Mouse (Mus musculus) kidney, postnatal 36 days (tissue): ENCODE measurements around the gene Zic5.

Source experiments
- DNase-seq, 2 experiments: peaks; one replicate each; pipeline ENCODE4 v3.0.0; 2021 to 2022; ENCODE audit warnings: mixed read lengths in 2 of 2

Zic5 gene

GRCm38 (mm10) chr14:122427204-122427560, 38.3 kb downstream of the Zic5 start:
- DNase-seq: no peak

- no peak for DNase-seq
These were observed 38.8 kb downstream of the Zic5 start for GRCm38 (mm10) chr14:122426529-122427203.

- no peak for DNase-seq
These were observed 41.0 kb downstream of the Zic5 start for GRCm38 (mm10) chr14:122424441-122424840.

- DNase-seq: no peak
These were observed 49.2 kb downstream of the Zic5 start for GRCm38 (mm10) chr14:122416166-122416771.

- DNase-seq: no peak
These were observed 50.7 kb downstream of the Zic5 start for GRCm38 (mm10) chr14:122414786-122415185.

GRCm38 (mm10) chr14:122413542-122413928, 51.9 kb downstream of the Zic5 start:
- no peak for DNase-seq

GRCm38 (mm10) chr14:122412841-122413541, 52.5 kb downstream of the Zic5 start:
- DNase-seq: no peak
